Mouse (Mus musculus): ENCODE measurements around the gene Sfxn4. TPM values are rescaled to one million over a fixed set of nuclear protein-coding genes. Genes with fewer than 3 reads are reported as not detected.
"Not testable (repeated sequence)": the region's sequence is repeated elsewhere in the genome, so short reads cannot be mapped to it uniquely, and the experiment has no call there.

Gene Sfxn4
- polyA plus RNA-seq, 1 experiment from 2014 or later, result 11.6 TPM

GRCm38 (mm10) chr19:60889101-60889713 lies 27.9 kb upstream of the Sfxn4 start:
- Histone ChIP-seq H3K9me3 (no peaks in the 10 kb centered on the region), H3K36me3 (no peaks in the 10 kb centered on the region), H3K4me2 (peak overlapping the region; percentile 70), H3K9ac (peak overlapping the region; percentile 84), H3K27ac (peak overlapping the region; percentile 96), H3K4me3 (peak overlapping the region; percentile 73), H3K27me3 (no peaks in the 10 kb centered on the region), H3K4me1 (peaks cover 20% of the 10 kb centered on the region)
- no peak for ATAC-seq (ENCODE audit: insufficient number of reproducible peaks, insufficient read depth, low FRiP score, low TSS enrichment, low read depth)
- WGBS, result 5% methylated on average over 17 of the region's 17 CpGs

- Histone ChIP-seq H3K4me1 (peaks cover 19% of the 10 kb centered on the region), H3K27ac (no peak overlapping the region), H3K9ac (no peak overlapping the region), H3K4me2 (no peak overlapping the region), H3K36me3 (no peaks in the 10 kb centered on the region), H3K9me3 (no peaks in the 10 kb centered on the region), H3K27me3 (no peaks in the 10 kb centered on the region), H3K4me3 (no peak overlapping the region)
- WGBS, result 80% methylated on average over 2 of the region's 2 CpGs
- ATAC-seq (ENCODE audit: insufficient number of reproducible peaks, insufficient read depth, low FRiP score, low TSS enrichment, low read depth), result no peak
Measured at GRCm38 (mm10) chr19:60887637-60888036, 26.4 kb upstream of the Sfxn4 start.

- 3% methylated on average over 3 of the region's 3 CpGs for WGBS
Measured at GRCm38 (mm10) chr19:60883129-60883528, 21.9 kb upstream of the Sfxn4 start.

GRCm38 (mm10) chr19:60874064-60874694 lies 12.9 kb upstream of the Sfxn4 start, which contains the start of gene Prdx3:
Prdx3 (minus strand) TSS chr19:60874556.
- 0% methylated on average over 28 of the region's 28 CpGs for WGBS
- no peaks in the 10 kb centered on the region for H3K9me3 ChIP-seq
- H3K27me3 ChIP-seq, result no peaks in the 10 kb centered on the region
- H3K4me1 ChIP-seq, result peaks cover 13% of the 10 kb centered on the region
- peak within 1 kb of the TSS; percentile 67 for H3K4me3 ChIP-seq
- H3K9ac ChIP-seq, result peak within 1 kb of the TSS; percentile 80
- peaks cover 19% of the 10 kb centered on the region for H3K36me3 ChIP-seq
- peak within 1 kb of the TSS; percentile 67 for H3K4me2 ChIP-seq
- ATAC-seq (ENCODE audit: insufficient number of reproducible peaks, insufficient read depth, low FRiP score, low TSS enrichment, low read depth), result peak; percentile 96
- peak within 1 kb of the TSS; percentile 60 for H3K27ac ChIP-seq

More at GRCm38 (mm10) chr19:60883129-60883528, 21.9 kb upstream of the Sfxn4 start:
- Histone ChIP-seq H3K9ac (no peak overlapping the region), H3K4me2 (no peak overlapping the region), H3K4me3 (no peak overlapping the region), H3K27me3 (no peaks in the 10 kb centered on the region), H3K4me1 (no peaks in the 10 kb centered on the region), H3K36me3 (no peaks in the 10 kb centered on the region), H3K9me3 (no peaks in the 10 kb centered on the region), H3K27ac (no peak overlapping the region)
- ATAC-seq (ENCODE audit: insufficient number of reproducible peaks, insufficient read depth, low FRiP score, low TSS enrichment, low read depth), result no peak

- H3K27me3 ChIP-seq, result no peaks in the 10 kb centered on the region
- H3K9ac ChIP-seq, result peak overlapping the region; percentile 80
- H3K4me3 ChIP-seq, result peak overlapping the region; percentile 67
- 15% methylated on average over 4 of the region's 4 CpGs for WGBS
- H3K9me3 ChIP-seq, result no peaks in the 10 kb centered on the region
- H3K4me2 ChIP-seq, result peak overlapping the region; percentile 67
- H3K4me1 ChIP-seq, result peaks cover 13% of the 10 kb centered on the region
- peaks cover 25% of the 10 kb centered on the region for H3K36me3 ChIP-seq
- 0 out of 2 replicates have a peak overlapping the region, but pooled peaks have one; percentile 16 for H3K27ac ChIP-seq
- ATAC-seq (ENCODE audit: insufficient number of reproducible peaks, insufficient read depth, low FRiP score, low TSS enrichment, low read depth), result no peak
Measured at GRCm38 (mm10) chr19:60873501-60873900, 12.2 kb upstream of the Sfxn4 start.

- Histone ChIP-seq H3K9me3 (no peaks in the 10 kb centered on the region), H3K36me3 (peaks cover 35% of the 10 kb centered on the region), H3K27me3 (no peaks in the 10 kb centered on the region), H3K4me1 (peaks cover 13% of the 10 kb centered on the region), H3K27ac (no peak overlapping the region), H3K4me2 (no peak overlapping the region), H3K9ac (no peak overlapping the region), H3K4me3 (no peak overlapping the region)
- 49% methylated on average over 1 of the region's 1 CpGs for WGBS
- ATAC-seq (ENCODE audit: insufficient number of reproducible peaks, insufficient read depth, low FRiP score, low TSS enrichment, low read depth), result no peak
Measured at GRCm38 (mm10) chr19:60872272-60872671, 11.0 kb upstream of the Sfxn4 start.

- Histone ChIP-seq H3K9me3 (no peaks in the 10 kb centered on the region), H3K4me2 (no peak overlapping the region), H3K4me3 (no peak overlapping the region), H3K36me3 (peaks cover 41% of the 10 kb centered on the region), H3K27ac (no peak overlapping the region), H3K9ac (no peak overlapping the region), H3K4me1 (peaks cover 13% of the 10 kb centered on the region), H3K27me3 (no peaks in the 10 kb centered on the region)
- 94% methylated on average over 5 of the region's 5 CpGs for WGBS
- ATAC-seq (ENCODE audit: insufficient number of reproducible peaks, insufficient read depth, low FRiP score, low TSS enrichment, low read depth), result no peak
Measured at GRCm38 (mm10) chr19:60871366-60871765, 10.1 kb upstream of the Sfxn4 start.

- Histone ChIP-seq H3K9ac (no peak overlapping the region), H3K4me3 (no peak overlapping the region), H3K4me2 (no peak overlapping the region), H3K36me3 (peaks cover 45% of the 10 kb centered on the region), H3K27me3 (no peaks in the 10 kb centered on the region), H3K9me3 (no peaks in the 10 kb centered on the region), H3K27ac (no peak overlapping the region), H3K4me1 (peaks cover 13% of the 10 kb centered on the region)
- no peak for ATAC-seq (ENCODE audit: insufficient number of reproducible peaks, insufficient read depth, low FRiP score, low TSS enrichment, low read depth)
- 90% methylated on average over 1 of the region's 1 CpGs for WGBS
Measured at GRCm38 (mm10) chr19:60870489-60870888, 9.2 kb upstream of the Sfxn4 start.

GRCm38 (mm10) chr19:60866169-60866568 lies 4.9 kb upstream of the Sfxn4 start:
- ATAC-seq (ENCODE audit: insufficient number of reproducible peaks, insufficient read depth, low FRiP score, low TSS enrichment, low read depth); H3K4me2 ChIP-seq; H3K4me3 ChIP-seq; H3K27ac ChIP-seq; H3K4me1 ChIP-seq; H3K9me3 ChIP-seq; H3K9ac ChIP-seq; H3K27me3 ChIP-seq: not testable (repeated sequence)
- peaks cover 50% of the 10 kb centered on the region for H3K36me3 ChIP-seq
- WGBS, result 98% methylated on average over 4 of the region's 4 CpGs

- no peak for ATAC-seq (ENCODE audit: insufficient number of reproducible peaks, insufficient read depth, low FRiP score, low TSS enrichment, low read depth)
- no peak overlapping the region for H3K27ac ChIP-seq
Measured at GRCm38 (mm10) chr19:60845731-60846130, 15.5 kb downstream of the Sfxn4 start.

GRCm38 (mm10) chr19:60843324-60843723 lies 18.0 kb downstream of the Sfxn4 start:
- Histone ChIP-seq H3K9me3 (no peaks in the 10 kb centered on the region), H3K4me2 (no peak overlapping the region), H3K4me3 (no peak overlapping the region), H3K9ac (no peak overlapping the region), H3K36me3 (peaks cover 39% of the 10 kb centered on the region), H3K27ac (no peak overlapping the region), H3K27me3 (no peaks in the 10 kb centered on the region), H3K4me1 (no peaks in the 10 kb centered on the region)
- ATAC-seq (ENCODE audit: insufficient number of reproducible peaks, insufficient read depth, low FRiP score, low TSS enrichment, low read depth), result no peak

More at GRCm38 (mm10) chr19:60845731-60846130, 15.5 kb downstream of the Sfxn4 start:
- H3K36me3 ChIP-seq, result peaks cover 37% of the 10 kb centered on the region
- H3K4me1 ChIP-seq, result no peaks in the 10 kb centered on the region
- no peak overlapping the region for H3K9ac ChIP-seq
- H3K27me3 ChIP-seq, result no peaks in the 10 kb centered on the region
- no peak overlapping the region for H3K4me2 ChIP-seq
- no peak overlapping the region for H3K4me3 ChIP-seq
- no peaks in the 10 kb centered on the region for H3K9me3 ChIP-seq

- Histone ChIP-seq H3K4me3 (no peak overlapping the region), H3K9ac (no peak overlapping the region), H3K9me3 (no peaks in the 10 kb centered on the region), H3K36me3 (peaks cover 72% of the 10 kb centered on the region), H3K27ac (no peak overlapping the region), H3K4me2 (no peak overlapping the region), H3K27me3 (no peaks in the 10 kb centered on the region), H3K4me1 (no peaks in the 10 kb centered on the region)
- 71% methylated on average over 1 of the region's 1 CpGs for WGBS
- ATAC-seq (ENCODE audit: insufficient number of reproducible peaks, insufficient read depth, low FRiP score, low TSS enrichment, low read depth), result no peak
Measured at GRCm38 (mm10) chr19:60837747-60838146, 23.5 kb downstream of the Sfxn4 start.
